ENCODE assay signal across 26 mouse cellular contexts in genomic region chr2:60612906-60613856, GRCm38 (mm10).
DNase-seq lines count a peak whose midpoint lies in the region; ATAC-seq and TF ChIP-seq lines count a peak whose summit lies in the region.
"Had no signal": no experiment of that assay in that cellular context is flagged by ENCODE, and none has a peak within 500 bp of the region (broad histone marks: within the 10 kb centered on the region; RNA-seq: fewer than 3 reads in every experiment).

No protein-coding gene starts in this region.

- no peak overlapping the region for H3K4me2 ChIP-seq in midbrain, embryonic 14.5 days (ENCODE audit: low read length)
- H3K4me2 ChIP-seq in forebrain, embryonic 12.5 days, result peak overlapping the region; percentile 32
- peak overlapping the region; percentile 27; the same call in 1 of the 2 replicates for H3K4me2 ChIP-seq in forebrain, postnatal 0 days (ENCODE audit: low read depth)
- H3K4me2 ChIP-seq: heart, embryonic 15.5 days; kidney, embryonic 15.5 days; limb, embryonic 13.5 days; liver, embryonic 13.5 days had no signal

- TF ChIP-seq CTCF in forebrain, postnatal 0 days (IDR thresholded peaks at IDR 0.05; ENCODE audit: low read depth), result no peak
- TF ChIP-seq CTCF in cerebellum, adult 2 months (IDR thresholded peaks at IDR 0.05; ENCODE audit: borderline replicate concordance, insufficient read depth, low read depth, low read length), result no peak

- TF ChIP-seq POLR2A in cerebellum, adult 2 months (IDR thresholded peaks at IDR 0.05; ENCODE audit: borderline replicate concordance, insufficient read depth, low read length), result no peak

- WGBS in midbrain, embryonic 10.5 days, result 59% methylated on average over 15 of the region's 15 CpGs
- WGBS in midbrain, embryonic 14.5 days, result 45% methylated on average over 15 of the region's 15 CpGs
- 26% methylated on average over 15 of the region's 15 CpGs for WGBS in forebrain, embryonic 12.5 days
- WGBS in forebrain, postnatal 0 days, result 16% methylated on average over 15 of the region's 15 CpGs
- 73% methylated on average over 15 of the region's 15 CpGs for WGBS in cerebellum, adult 2 months

- no peak; the same call in 1 of the 2 replicates for ATAC-seq in midbrain, embryonic 14.5 days (ENCODE audit: low FRiP score, low TSS enrichment)
- ATAC-seq in forebrain, embryonic 12.5 days (ENCODE audit: low FRiP score), result peak; percentile 49; the same call in 1 of the 2 replicates
- no peak for ATAC-seq in forebrain, postnatal 0 days
- ATAC-seq: hindbrain, embryonic 16.5 days had no signal

- H3K4me1 ChIP-seq in midbrain, embryonic 10.5 days, result peaks cover 23% of the 10 kb centered on the region
- 0 out of 2 replicates have a peak, but pooled peaks cover 6% of the 10 kb centered on the region for H3K4me1 ChIP-seq in midbrain, embryonic 14.5 days (ENCODE audit: control insufficient read depth, insufficient read depth, low read length)
- H3K4me1 ChIP-seq in forebrain, embryonic 12.5 days, result peaks cover 19% of the 10 kb centered on the region
- no peaks in the 10 kb centered on the region for H3K4me1 ChIP-seq in forebrain, postnatal 0 days (ENCODE audit: insufficient read depth)
- H3K4me1 ChIP-seq in cerebellum, adult 2 months (ENCODE audit: control insufficient read depth, insufficient read depth, low read length), result no peaks in the 10 kb centered on the region
- H3K4me1 ChIP-seq: heart, embryonic 15.5 days; kidney, embryonic 15.5 days; limb, embryonic 13.5 days; liver, embryonic 13.5 days had no signal

- H3K4me3 ChIP-seq in midbrain, embryonic 10.5 days, result no peak overlapping the region; the same call in 1 of the 2 replicates
- no peak overlapping the region for H3K4me3 ChIP-seq in midbrain, embryonic 14.5 days (replicated peaks; ENCODE audit: low read depth, low read length)
- H3K4me3 ChIP-seq in forebrain, embryonic 12.5 days (replicated peaks), result no peak overlapping the region
- H3K4me3 ChIP-seq in forebrain, postnatal 0 days (ENCODE audit: low read depth, low read length), result no peak overlapping the region
- H3K4me3 ChIP-seq in cerebellum, adult 2 months (replicated peaks; ENCODE audit: insufficient read depth, low read depth, low read length), result no peak overlapping the region
- H3K4me3 ChIP-seq: heart, embryonic 15.5 days; kidney, embryonic 15.5 days; limb, embryonic 13.5 days; liver, embryonic 13.5 days had no signal

- no peaks in the 10 kb centered on the region for H3K27me3 ChIP-seq in midbrain, embryonic 10.5 days (ENCODE audit: low read depth, poor library complexity, severe bottlenecking)
- no peaks in the 10 kb centered on the region for H3K27me3 ChIP-seq in midbrain, embryonic 14.5 days (ENCODE audit: control insufficient read depth, insufficient read depth, low read length)
- peaks cover 4% of the 10 kb centered on the region; the same call in 1 of the 2 replicates for H3K27me3 ChIP-seq in forebrain, embryonic 12.5 days
- no peaks in the 10 kb centered on the region for H3K27me3 ChIP-seq in forebrain, postnatal 0 days (ENCODE audit: insufficient read depth, low read length)
- no peaks in the 10 kb centered on the region for H3K27me3 ChIP-seq in cerebellum, adult 2 months (ENCODE audit: control insufficient read depth, insufficient read depth, low read length)
- H3K27me3 ChIP-seq: CH12.LX; heart, embryonic 15.5 days; kidney, embryonic 15.5 days; limb, embryonic 13.5 days; liver, embryonic 13.5 days had no signal

- no peaks in the 10 kb centered on the region for H3K9me3 ChIP-seq in midbrain, embryonic 10.5 days (replicated peaks)
- no peaks in the 10 kb centered on the region for H3K9me3 ChIP-seq in midbrain, embryonic 14.5 days (ENCODE audit: control insufficient read depth, low read length)
- no peaks in the 10 kb centered on the region for H3K9me3 ChIP-seq in forebrain, embryonic 12.5 days
- no peaks in the 10 kb centered on the region for H3K9me3 ChIP-seq in forebrain, postnatal 0 days (ENCODE audit: low read length)
- H3K9me3 ChIP-seq: G1E; heart, embryonic 15.5 days; kidney, embryonic 15.5 days; limb, embryonic 13.5 days; liver, embryonic 13.5 days had no signal

- no peaks in the 10 kb centered on the region for H3K36me3 ChIP-seq in midbrain, embryonic 10.5 days
- no peaks in the 10 kb centered on the region for H3K36me3 ChIP-seq in midbrain, embryonic 14.5 days (ENCODE audit: control insufficient read depth, insufficient read depth, low read length)
- H3K36me3 ChIP-seq in forebrain, embryonic 12.5 days (replicated peaks), result no peaks in the 10 kb centered on the region
- no peaks in the 10 kb centered on the region for H3K36me3 ChIP-seq in forebrain, postnatal 0 days (ENCODE audit: insufficient read depth)
- H3K36me3 ChIP-seq: G1E; heart, embryonic 15.5 days; kidney, embryonic 15.5 days; limb, embryonic 13.5 days; liver, embryonic 13.5 days had no signal

- no peak overlapping the region for H3K9ac ChIP-seq in midbrain, embryonic 14.5 days (replicated peaks; ENCODE audit: low read length)
- H3K9ac ChIP-seq in forebrain, embryonic 12.5 days, result no peak overlapping the region
- H3K9ac ChIP-seq in forebrain, postnatal 0 days, result no peak overlapping the region
- H3K9ac ChIP-seq: heart, embryonic 15.5 days; kidney, embryonic 15.5 days; limb, embryonic 13.5 days; liver, embryonic 13.5 days had no signal

- H3K27ac ChIP-seq in midbrain, embryonic 10.5 days (replicated peaks), result 0 out of 2 replicates have a peak overlapping the region, but pooled peaks have one; percentile 17
- no peak overlapping the region for H3K27ac ChIP-seq in midbrain, embryonic 14.5 days (replicated peaks; ENCODE audit: low read depth, low read length)
- 0 out of 2 replicates have a peak overlapping the region, but pooled peaks have one; percentile 25 for H3K27ac ChIP-seq in forebrain, embryonic 12.5 days
- H3K27ac ChIP-seq in forebrain, postnatal 0 days (ENCODE audit: low read depth, low read length), result no peak overlapping the region
- no peak overlapping the region for H3K27ac ChIP-seq in cerebellum, adult 2 months (ENCODE audit: insufficient read depth, low read length)
- H3K27ac ChIP-seq: heart, embryonic 15.5 days; kidney, embryonic 15.5 days; limb, embryonic 13.5 days; liver, embryonic 13.5 days had no signal

- DNase-seq in midbrain, embryonic 10.5 days (ENCODE audit: low spot score), result no peak
- no peak for DNase-seq in midbrain, embryonic 14.5 days
- DNase-seq in forebrain, postnatal 0 days, result no peak
- no peak for DNase-seq in adrenal gland, adult 2 months
- DNase-seq in cerebellum, adult 2 months, result no peak
- DNase-seq in layer of hippocampus, postnatal 25 days (ENCODE audit: extremely low spot score in 1 of 2, low spot score in 1 of 2), result no peak
- DNase-seq: adrenal gland, adult 8-10 months; B cell, adult 2 months; cerebellum, adult 8-10 months; cerebellum, postnatal 36 days; gastrocnemius, postnatal 25 days; heart, postnatal 4 days; kidney, adult 11 months; kidney, postnatal 4 days; liver, embryonic 13.5 days; lung, adult 2 months; lung, postnatal 14 days; right cerebral cortex, postnatal 14 days; spleen, adult 18-20 months had no signal

Comparison
In these comparisons a context has a peak if more than half of its experiments do, and no peak if none do; other contexts are left out.
1. H3K27ac ChIP-seq: peak in midbrain, embryonic 10.5 days (single experiment) and forebrain, embryonic 12.5 days (single experiment); none in midbrain, embryonic 14.5 days (single experiment), forebrain, postnatal 0 days (single experiment) and cerebellum, adult 2 months (single experiment).